Mouse (Mus musculus): Measurements from ENCODE around the gene Hsd17b2.

DNA sequence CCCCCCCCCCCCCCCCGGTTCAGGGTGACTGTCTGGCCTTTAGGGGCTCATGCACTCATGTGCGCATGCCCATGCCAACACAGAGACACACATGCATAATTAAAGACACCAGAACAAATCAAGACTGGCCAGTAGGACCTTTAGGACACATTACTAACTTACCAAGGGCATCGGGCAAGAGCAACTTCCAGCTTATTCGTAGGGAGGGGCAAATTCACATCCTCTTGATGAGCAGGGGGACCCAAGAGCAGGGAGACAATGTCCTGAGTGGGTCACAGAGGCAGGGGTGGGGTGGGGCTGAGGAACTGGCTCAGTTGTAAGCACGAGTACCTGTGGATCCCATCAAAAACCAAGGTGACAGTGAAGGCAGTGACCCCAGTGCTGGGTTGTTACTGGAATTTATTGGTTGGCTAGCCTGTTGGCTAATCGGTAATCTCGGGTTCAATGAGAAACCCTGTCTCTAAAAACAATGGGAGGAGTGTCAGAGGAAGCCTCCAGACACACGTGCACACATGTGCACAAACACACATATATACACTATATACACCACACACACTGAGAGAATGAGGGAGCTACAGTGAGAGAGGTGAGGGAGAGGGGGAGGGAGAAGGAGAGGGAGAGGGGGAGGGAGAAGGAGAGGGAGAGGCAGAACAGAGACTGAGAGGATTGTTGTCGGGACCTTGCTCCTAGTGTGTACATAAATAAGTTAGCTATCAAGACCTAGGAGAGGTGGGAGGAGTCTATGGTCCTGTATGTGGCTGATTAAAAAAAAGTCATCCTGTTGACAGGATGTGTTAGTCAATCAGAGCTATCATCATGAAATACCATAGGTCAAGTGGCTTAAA, 46.4 kb downstream of the Hsd17b2 start:
- TF ChIP-seq POLR2A (IDR thresholded peaks at IDR 0.05; ENCODE audit: insufficient read depth, low read depth, low read length) = no peak
- no peak for TF ChIP-seq EP300 (IDR thresholded peaks at IDR 0.05; ENCODE audit: insufficient read depth, low read depth, low read length)
- no peak for TF ChIP-seq CTCF (IDR thresholded peaks at IDR 0.05)
